Mouse (Mus musculus): ENCODE measurements at regions not wholly inside any gene's neighbourhood (a gene's known extent, or its start where the extent isn't known, plus 50 kb on each side); places are given as distances from the start of the nearest gene placed in this dataset.

DNA sequence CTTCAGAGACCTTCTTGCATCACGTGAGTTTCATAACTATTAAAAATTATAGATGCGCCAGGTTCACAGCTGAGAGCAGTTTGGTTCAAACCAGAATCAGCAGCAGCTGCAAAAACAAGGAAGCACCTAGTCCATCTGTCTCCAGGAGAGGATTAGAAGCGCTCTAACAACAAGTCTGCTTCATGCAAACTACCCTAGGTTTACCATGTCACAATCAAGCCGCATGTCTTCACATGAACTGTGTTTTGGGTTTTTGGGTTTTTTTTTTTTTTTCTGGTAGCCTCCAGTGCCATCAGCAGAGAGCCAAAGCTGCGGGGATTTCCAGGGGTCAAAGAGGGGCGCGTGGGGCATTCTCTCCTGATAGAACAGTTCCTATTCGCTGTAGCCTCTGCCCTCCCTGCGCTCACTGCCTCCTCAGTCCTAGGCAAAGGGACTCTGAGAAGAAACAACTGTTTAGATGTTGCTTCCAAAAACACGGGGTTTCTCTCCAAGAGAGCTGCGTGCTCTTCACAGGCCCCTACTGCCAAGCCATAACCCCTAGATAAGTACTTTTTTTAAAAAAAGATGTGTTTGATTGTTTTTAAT is 259.8 kb downstream of the Adamts20 start:
- Histone ChIP-seq H3K27ac (no peak overlapping the region), H3K36me3 (ENCODE audit: control insufficient read depth, insufficient read depth, low read length) (no peaks in the 10 kb centered on the region), H3K27me3 (ENCODE audit: control insufficient read depth, insufficient read depth, low read length) (no peaks in the 10 kb centered on the region), H3K4me3 (no peak overlapping the region), H3K79me2 (replicated peaks; ENCODE audit: control insufficient read depth, insufficient read depth, low read length) (no peaks in the 10 kb centered on the region), H3K9ac (ENCODE audit: low read depth, low read length) (no peak overlapping the region), H3K4me1 (ENCODE audit: control insufficient read depth, insufficient read depth, low read length) (peaks cover 2% of the 10 kb centered on the region)
- no peak for TF ChIP-seq CTCF (IDR thresholded peaks at IDR 0.05)
- TF ChIP-seq EP300 (IDR thresholded peaks at IDR 0.05; ENCODE audit: insufficient read depth, low read depth, low read length), result no peak
- TF ChIP-seq POLR2A (IDR thresholded peaks at IDR 0.05; ENCODE audit: insufficient read depth, low read depth, low read length), result no peak
- intact Hi-C loops (cut with DNase I), result no loop called here
- WGBS, result 76% methylated on average over 11 of the region's 11 CpGs
- DNase-seq, result no peak

DNA sequence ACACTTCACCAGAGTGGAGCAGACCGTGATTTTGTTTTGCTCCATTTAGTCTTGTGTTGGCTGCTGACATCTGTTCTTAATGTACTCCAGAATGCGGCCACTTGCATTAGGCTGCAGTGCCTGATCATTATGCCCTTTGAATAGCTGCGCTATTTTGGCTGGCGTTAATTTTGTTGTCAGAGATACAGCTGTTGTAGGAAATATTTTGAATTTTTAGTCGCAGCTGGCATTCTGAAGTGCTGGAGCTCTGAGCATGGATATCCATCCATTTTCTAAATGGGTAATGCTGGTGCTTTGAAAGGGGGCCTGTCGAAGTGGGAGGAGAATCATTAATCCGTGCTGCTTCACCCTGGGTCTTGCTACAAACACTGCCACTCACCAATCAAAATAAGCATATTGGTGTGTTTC is 275.1 kb downstream of the Adamts20 start:
- Histone ChIP-seq H3K27ac (no peak overlapping the region), H3K27me3 (ENCODE audit: control insufficient read depth, insufficient read depth, low read length) (no peaks in the 10 kb centered on the region), H3K4me3 (no peak overlapping the region), H3K4me1 (ENCODE audit: control insufficient read depth, insufficient read depth, low read length) (peaks cover 1% of the 10 kb centered on the region; the same call in 1 of the 2 replicates), H3K79me2 (replicated peaks; ENCODE audit: control insufficient read depth, insufficient read depth, low read length) (no peaks in the 10 kb centered on the region), H3K9ac (ENCODE audit: low read depth, low read length) (no peak overlapping the region), H3K36me3 (ENCODE audit: control insufficient read depth, insufficient read depth, low read length) (no peaks in the 10 kb centered on the region)
- TF ChIP-seq EP300 (IDR thresholded peaks at IDR 0.05; ENCODE audit: insufficient read depth, low read depth, low read length) (no peak), POLR2A (IDR thresholded peaks at IDR 0.05; ENCODE audit: insufficient read depth, low read depth, low read length) (no peak), CTCF (IDR thresholded peaks at IDR 0.05) (no peak)
- DNase-seq, result no peak
- WGBS, result 37% methylated on average over 7 of the region's 7 CpGs
- intact Hi-C loops (cut with DNase I), result no loop called here

DNA sequence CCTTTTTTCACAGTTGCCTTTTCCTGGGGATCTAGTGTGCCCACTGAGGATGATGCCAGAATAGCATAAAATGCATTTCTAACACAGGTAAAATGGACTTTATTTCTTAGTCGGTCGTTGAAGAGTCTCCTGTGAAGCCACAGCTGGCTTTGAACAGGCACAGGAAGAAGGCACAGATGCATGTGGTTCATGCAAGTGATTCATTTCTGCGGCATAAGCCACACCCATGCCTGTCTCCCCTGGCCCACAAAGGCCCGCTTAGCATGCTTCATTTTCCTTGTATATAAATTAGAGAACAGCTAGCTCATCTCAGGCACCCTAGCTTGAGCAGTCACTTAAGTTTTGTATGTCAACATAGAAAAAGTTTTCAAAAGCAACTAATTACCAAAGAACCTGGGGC is 277.6 kb downstream of the Adamts20 start:
- Histone ChIP-seq H3K4me3 (no peak overlapping the region), H3K9ac (ENCODE audit: low read depth, low read length) (no peak overlapping the region), H3K27ac (no peak overlapping the region), H3K79me2 (replicated peaks; ENCODE audit: control insufficient read depth, insufficient read depth, low read length) (no peaks in the 10 kb centered on the region), H3K27me3 (ENCODE audit: control insufficient read depth, insufficient read depth, low read length) (no peaks in the 10 kb centered on the region), H3K36me3 (ENCODE audit: control insufficient read depth, insufficient read depth, low read length) (no peaks in the 10 kb centered on the region), H3K4me1 (ENCODE audit: control insufficient read depth, insufficient read depth, low read length) (peaks cover 1% of the 10 kb centered on the region; the same call in 1 of the 2 replicates)
- no peak for DNase-seq
- WGBS, result 83% methylated on average over 4 of the region's 4 CpGs
- TF ChIP-seq POLR2A (IDR thresholded peaks at IDR 0.05; ENCODE audit: insufficient read depth, low read depth, low read length), result no peak
- no peak for TF ChIP-seq EP300 (IDR thresholded peaks at IDR 0.05; ENCODE audit: insufficient read depth, low read depth, low read length)
- TF ChIP-seq CTCF (IDR thresholded peaks at IDR 0.05), result no peak
- intact Hi-C loops (cut with DNase I), result no loop called here

DNA sequence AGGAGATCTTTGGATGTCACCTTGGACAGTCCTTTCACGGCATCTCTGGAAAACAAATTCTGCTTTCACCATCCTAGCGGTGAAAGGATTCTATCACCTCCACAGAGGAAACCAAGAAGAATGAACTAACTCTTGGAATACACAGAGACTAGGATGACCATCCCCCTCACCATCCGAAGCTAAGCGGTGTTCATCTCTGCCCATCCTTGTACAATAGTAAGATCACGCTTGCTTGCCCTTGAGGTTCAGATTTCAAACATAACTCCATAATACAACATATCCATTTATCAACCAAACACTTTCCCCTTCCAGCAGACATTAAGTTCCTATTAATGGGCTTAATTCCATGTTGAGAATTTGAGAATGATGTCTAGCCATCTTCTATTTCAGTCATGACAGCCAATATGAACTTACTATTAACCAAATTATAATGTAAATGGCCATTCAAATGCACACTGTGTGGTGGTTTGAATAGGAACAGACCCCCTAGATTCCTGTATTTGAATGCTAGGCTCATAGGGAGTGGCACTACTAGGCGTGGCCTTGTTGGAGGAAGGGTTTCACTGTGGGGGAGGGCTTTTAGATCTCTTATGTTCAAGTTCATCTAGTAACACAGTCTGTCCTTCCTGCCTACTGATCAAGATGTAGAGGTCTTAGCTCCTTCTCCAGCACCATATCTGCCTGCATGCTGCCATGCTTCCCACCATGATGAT is 281.4 kb downstream of the Adamts20 start:
- WGBS, result 89% methylated on average over 6 of the region's 6 CpGs
- no peak for DNase-seq
- no peaks in the 10 kb centered on the region for H3K36me3 ChIP-seq (ENCODE audit: control insufficient read depth, insufficient read depth, low read length)
- no peak overlapping the region for H3K27ac ChIP-seq
- no peaks in the 10 kb centered on the region for H3K27me3 ChIP-seq (ENCODE audit: control insufficient read depth, insufficient read depth, low read length)
- no peaks in the 10 kb centered on the region for H3K79me2 ChIP-seq (replicated peaks; ENCODE audit: control insufficient read depth, insufficient read depth, low read length)
- H3K4me1 ChIP-seq (ENCODE audit: control insufficient read depth, insufficient read depth, low read length), result no peaks in the 10 kb centered on the region
- H3K9ac ChIP-seq (ENCODE audit: low read depth, low read length), result no peak overlapping the region
- TF ChIP-seq EP300 (IDR thresholded peaks at IDR 0.05; ENCODE audit: insufficient read depth, low read depth, low read length) (no peak), CTCF (IDR thresholded peaks at IDR 0.05) (no peak), POLR2A (IDR thresholded peaks at IDR 0.05; ENCODE audit: insufficient read depth, low read depth, low read length) (no peak)
- intact Hi-C loops (cut with DNase I), result no loop called here
- no peak overlapping the region for H3K4me3 ChIP-seq

DNA sequence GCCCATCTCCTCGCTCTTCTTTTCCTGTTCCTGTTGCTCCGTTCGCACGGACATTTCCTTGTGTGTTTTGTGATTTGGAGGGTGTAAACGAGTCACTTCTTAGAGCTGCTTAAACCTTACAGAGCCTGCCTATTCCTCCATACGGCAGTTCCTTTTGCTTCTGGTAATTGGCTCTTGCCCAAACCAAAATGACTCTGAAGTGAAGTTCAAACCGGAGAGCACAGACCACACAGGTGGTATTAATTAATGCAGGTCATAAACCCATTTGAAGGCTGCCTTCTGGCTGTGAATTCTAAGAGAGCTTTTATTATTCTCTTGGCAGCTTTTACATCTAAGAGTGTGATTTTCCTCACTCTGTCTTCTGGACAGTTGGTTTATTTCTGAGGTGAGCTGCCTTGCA is 291.1 kb downstream of the Adamts20 start:
- WGBS, result 75% methylated on average over 7 of the region's 7 CpGs
- no peak for TF ChIP-seq POLR2A (IDR thresholded peaks at IDR 0.05; ENCODE audit: insufficient read depth, low read depth, low read length)
- TF ChIP-seq EP300 (IDR thresholded peaks at IDR 0.05; ENCODE audit: insufficient read depth, low read depth, low read length), result no peak
- TF ChIP-seq CTCF (IDR thresholded peaks at IDR 0.05), result no peak
- intact Hi-C loops (cut with DNase I), result no loop called here

DNA sequence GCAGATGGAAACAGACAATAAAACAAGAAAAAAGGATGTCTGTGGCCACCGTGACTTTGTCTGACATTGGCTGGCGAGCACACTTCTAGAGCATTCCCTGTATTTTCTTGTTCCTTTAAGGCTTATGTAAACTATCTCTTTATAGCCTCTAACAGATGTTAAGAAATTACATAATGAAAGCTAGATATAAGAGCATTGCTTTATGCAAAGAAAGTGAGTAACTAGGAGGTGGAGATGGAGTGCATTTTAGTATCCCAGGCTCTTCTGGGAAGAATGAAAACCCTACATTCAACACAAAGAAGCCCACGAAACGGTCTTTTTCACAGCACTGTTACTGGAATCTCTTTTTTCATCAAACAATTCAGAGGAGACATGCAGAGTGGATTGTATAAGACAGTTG is 304.4 kb downstream of the Adamts20 start:
- intact Hi-C loops (cut with DNase I), result no loop called here
- TF ChIP-seq POLR2A (IDR thresholded peaks at IDR 0.05; ENCODE audit: insufficient read depth, low read depth, low read length), result no peak
- no peak for TF ChIP-seq CTCF (IDR thresholded peaks at IDR 0.05)
- TF ChIP-seq EP300 (IDR thresholded peaks at IDR 0.05; ENCODE audit: insufficient read depth, low read depth, low read length), result no peak
- DNase-seq, result no peak
- H3K27me3 ChIP-seq (ENCODE audit: control insufficient read depth, insufficient read depth, low read length), result no peaks in the 10 kb centered on the region
- H3K79me2 ChIP-seq (replicated peaks; ENCODE audit: control insufficient read depth, insufficient read depth, low read length), result no peaks in the 10 kb centered on the region
- no peak overlapping the region for H3K4me3 ChIP-seq
- no peak overlapping the region for H3K9ac ChIP-seq (ENCODE audit: low read depth, low read length)
- H3K36me3 ChIP-seq (ENCODE audit: control insufficient read depth, insufficient read depth, low read length), result no peaks in the 10 kb centered on the region
- WGBS, result 94% methylated on average over 4 of the region's 4 CpGs
- H3K4me1 ChIP-seq (ENCODE audit: control insufficient read depth, insufficient read depth, low read length), result no peaks in the 10 kb centered on the region
- no peak overlapping the region for H3K27ac ChIP-seq

More for the DNA sequence above, 291.1 kb downstream of the Adamts20 start:
- no peaks in the 10 kb centered on the region for H3K4me1 ChIP-seq (ENCODE audit: control insufficient read depth, insufficient read depth, low read length)
- DNase-seq, result no peak
- no peak overlapping the region for H3K9ac ChIP-seq (ENCODE audit: low read depth, low read length)
- H3K36me3 ChIP-seq (ENCODE audit: control insufficient read depth, insufficient read depth, low read length), result no peaks in the 10 kb centered on the region
- no peak overlapping the region for H3K27ac ChIP-seq
- H3K4me3 ChIP-seq, result no peak overlapping the region
- H3K27me3 ChIP-seq (ENCODE audit: control insufficient read depth, insufficient read depth, low read length), result no peaks in the 10 kb centered on the region
- H3K79me2 ChIP-seq (replicated peaks; ENCODE audit: control insufficient read depth, insufficient read depth, low read length), result no peaks in the 10 kb centered on the region
